Mouse (Mus musculus) limb, embryonic 12.5 days (tissue): ENCODE measurements around the gene Tsn. TPM values are rescaled to one million over a fixed set of nuclear protein-coding genes. Genes with fewer than 3 reads are reported as not detected.
A peak's percentile ranks its signal among the peaks of the same experiment; 100 is the strongest.

Experiments
- ATAC-seq: fragments of 200-750 bp; cut with Nextera tagmentation; 2 replicates; pipeline ENCODE4 v1.8.0; 2017; ENCODE audit warnings: low read depth, moderate TSS enrichment; ENCODE audit not compliant: insufficient number of reproducible peaks, insufficient read depth, low FRiP score, low TSS enrichment
- H3K27ac ChIP-seq: fragments of 300-500 bp; sonication (generic); 2 replicates; pipeline ENCODE4 v1.5.1; 2016; ENCODE audit warnings: mild to moderate bottlenecking, moderate library complexity
- H3K27me3 ChIP-seq: fragments of 300-500 bp; sonication (generic); 2 replicates; pipeline ENCODE4 v1.6.1; 2016; ENCODE audit warnings: mild to moderate bottlenecking, moderate library complexity
- H3K36me3 ChIP-seq: fragments of 300-500 bp; sonication (generic); 2 replicates; pipeline ENCODE4 v1.6.1; 2016; ENCODE audit warnings: mild to moderate bottlenecking, moderate library complexity
- H3K4me1 ChIP-seq: fragments of 300-500 bp; sonication (generic); replicated peaks from 2 replicates; pipeline ENCODE4 v1.6.1; 2016
- H3K4me2 ChIP-seq: fragments of 300-500 bp; sonication (generic); 2 replicates; pipeline ENCODE4 v1.6.1; 2016; ENCODE audit warnings: mild to moderate bottlenecking, moderate library complexity
- H3K4me3 ChIP-seq: fragments of 300-500 bp; sonication (generic); replicated peaks from 2 replicates; pipeline ENCODE4 v1.5.1; 2016; ENCODE audit warnings: mild to moderate bottlenecking
- H3K9ac ChIP-seq: fragments of 300-500 bp; sonication (generic); replicated peaks from 2 replicates; pipeline ENCODE4 v1.6.1; 2016; ENCODE audit warnings: mild to moderate bottlenecking, moderate library complexity
- H3K9me3 ChIP-seq: fragments of 300-500 bp; sonication (generic); 2 replicates; pipeline ENCODE4 v1.6.1; 2016; ENCODE audit warnings: mild to moderate bottlenecking, moderate library complexity
- WGBS: fragments of 180-500 bp; shearing (Covaris S2); methylation state at CpG from one replicate; pipeline ENCODE4 v1.1.7; 2016; 5-methylcytosine and 5-hydroxymethylcytosine counted together
- polyA plus RNA-seq: library from polyadenylated mRNA; unstranded; fragments of >200 nt; fragmentation: Nextera tagmentation; extraction: Ambion mirVana; gene quantifications from 2 replicates; pipeline ENCODE4 v1.2.1, GENCODE M21; 2016

Gene Tsn
- polyA plus RNA-seq, result 370 and 397 TPM in 2 replicates

DNA sequence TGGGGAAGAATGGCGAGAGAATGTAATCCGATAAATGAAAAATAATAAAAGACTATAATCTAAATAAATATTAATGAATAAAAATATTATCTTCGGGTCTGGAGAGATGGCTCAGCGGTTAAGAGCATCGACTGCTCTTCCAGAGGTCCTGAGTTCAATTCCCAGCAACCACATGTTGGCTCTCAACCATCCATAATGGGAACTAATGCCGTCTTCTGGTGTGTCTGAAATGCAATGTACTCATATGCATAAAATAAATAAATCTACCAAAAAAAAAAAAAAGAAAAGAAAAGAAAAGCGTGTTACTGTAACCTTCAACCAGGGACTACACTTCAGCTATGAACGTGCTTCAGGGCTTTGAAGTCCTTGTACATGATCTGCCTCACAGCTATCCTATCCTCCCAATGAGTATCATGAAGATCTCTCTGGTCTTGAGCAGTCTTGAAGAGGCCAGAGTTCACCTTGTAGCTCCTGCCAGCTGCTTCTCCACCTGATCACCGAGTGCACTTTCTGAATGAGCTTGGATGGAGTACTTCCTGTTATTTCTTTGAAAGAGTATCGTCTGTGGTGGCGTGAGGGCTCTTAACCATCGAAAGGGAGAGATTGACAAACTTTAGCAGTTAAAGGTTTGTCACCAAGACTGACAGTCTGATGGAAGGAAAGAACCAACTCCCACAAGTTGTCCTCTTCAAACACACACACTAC, at the start of gene Tsn:
Gene Tsn, minus strand, starts transcription at position 118 of the 705 bp plus-strand sequence.
- Histone ChIP-seq H3K4me1 (peaks cover 8% of the 10 kb centered on the region), H3K36me3 (peaks cover 13% of the 10 kb centered on the region), H3K27me3 (no peaks in the 10 kb centered on the region), H3K27ac (peak within 1 kb of the TSS; percentile 83), H3K9me3 (no peaks in the 10 kb centered on the region), H3K4me3 (peak within 1 kb of the TSS; percentile 68), H3K9ac (peak within 1 kb of the TSS; percentile 73), H3K4me2 (peak within 1 kb of the TSS; percentile 83)
- WGBS, result 55% methylated on average over 12 of the region's 12 CpGs
- ATAC-seq, result peak; percentile 38; the same call in 1 of the 2 replicates

DNA sequence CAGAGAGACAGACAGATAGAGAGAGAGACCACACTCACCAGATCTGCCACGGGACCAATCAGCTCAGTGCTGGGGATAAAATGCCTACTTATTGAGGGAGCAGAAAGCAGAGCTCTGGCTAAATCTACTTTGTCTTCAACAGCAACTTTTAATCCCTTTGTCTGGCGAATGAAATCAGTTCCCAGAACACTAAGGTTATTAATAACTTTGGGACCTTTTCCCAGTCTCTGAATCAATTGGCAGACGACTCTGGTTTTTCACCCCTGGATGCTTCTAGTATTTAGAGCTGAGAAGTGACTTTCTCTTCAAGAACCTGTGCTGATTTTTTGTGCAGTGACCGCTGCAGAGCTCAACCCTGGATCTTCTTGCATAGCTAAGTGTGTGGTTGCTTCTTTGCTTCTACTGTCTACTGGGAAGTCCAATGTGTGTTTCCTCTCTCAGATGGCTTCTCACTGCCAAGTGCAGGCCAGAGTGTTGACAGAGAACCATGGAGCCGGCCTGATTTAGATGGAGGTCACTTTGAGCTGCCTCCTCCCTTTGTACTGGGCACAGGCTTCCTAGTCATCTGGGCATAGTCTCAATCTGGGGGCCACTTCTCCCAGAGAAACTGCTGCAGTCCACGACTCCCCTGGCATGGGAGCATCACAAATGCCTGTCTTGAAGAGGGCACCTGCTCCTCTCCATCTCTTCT, 47.7 kb upstream of the Tsn start:
- Histone ChIP-seq H3K36me3 (no peaks in the 10 kb centered on the region), H3K27me3 (no peaks in the 10 kb centered on the region), H3K4me3 (no peak overlapping the region), H3K9ac (no peak overlapping the region), H3K9me3 (no peaks in the 10 kb centered on the region), H3K27ac (no peak overlapping the region), H3K4me2 (no peak overlapping the region), H3K4me1 (no peaks in the 10 kb centered on the region)
- 73% methylated on average over 6 of the region's 6 CpGs for WGBS
- no peak for ATAC-seq

DNA sequence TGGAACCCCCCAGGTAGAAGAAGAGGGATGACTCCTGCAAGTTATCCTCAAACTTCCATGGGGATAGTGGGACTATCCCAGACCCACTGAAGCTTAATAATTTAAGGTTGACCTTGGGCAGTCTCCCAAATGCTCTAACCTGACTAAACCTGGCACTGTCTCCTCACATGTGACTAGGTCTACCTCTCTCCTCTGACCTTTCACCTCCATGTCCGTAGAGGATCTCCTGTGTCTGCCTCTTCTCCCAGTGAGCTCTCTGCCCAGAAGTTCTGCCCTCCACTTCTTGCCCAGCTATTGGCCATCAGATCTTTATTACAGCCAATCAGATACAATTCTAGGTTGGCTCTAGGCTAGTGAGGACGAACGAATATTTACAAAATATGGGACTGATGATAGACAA, 38.4 kb upstream of the Tsn start:
- no peaks in the 10 kb centered on the region for H3K9me3 ChIP-seq
- H3K27me3 ChIP-seq, result no peaks in the 10 kb centered on the region
- H3K9ac ChIP-seq, result no peak overlapping the region
- no peaks in the 10 kb centered on the region for H3K36me3 ChIP-seq
- H3K4me3 ChIP-seq, result no peak overlapping the region
- no peak overlapping the region for H3K4me2 ChIP-seq
- no peak overlapping the region for H3K27ac ChIP-seq
- no peak for ATAC-seq
- no peaks in the 10 kb centered on the region for H3K4me1 ChIP-seq
- 80% methylated on average over 3 of the region's 3 CpGs for WGBS

DNA sequence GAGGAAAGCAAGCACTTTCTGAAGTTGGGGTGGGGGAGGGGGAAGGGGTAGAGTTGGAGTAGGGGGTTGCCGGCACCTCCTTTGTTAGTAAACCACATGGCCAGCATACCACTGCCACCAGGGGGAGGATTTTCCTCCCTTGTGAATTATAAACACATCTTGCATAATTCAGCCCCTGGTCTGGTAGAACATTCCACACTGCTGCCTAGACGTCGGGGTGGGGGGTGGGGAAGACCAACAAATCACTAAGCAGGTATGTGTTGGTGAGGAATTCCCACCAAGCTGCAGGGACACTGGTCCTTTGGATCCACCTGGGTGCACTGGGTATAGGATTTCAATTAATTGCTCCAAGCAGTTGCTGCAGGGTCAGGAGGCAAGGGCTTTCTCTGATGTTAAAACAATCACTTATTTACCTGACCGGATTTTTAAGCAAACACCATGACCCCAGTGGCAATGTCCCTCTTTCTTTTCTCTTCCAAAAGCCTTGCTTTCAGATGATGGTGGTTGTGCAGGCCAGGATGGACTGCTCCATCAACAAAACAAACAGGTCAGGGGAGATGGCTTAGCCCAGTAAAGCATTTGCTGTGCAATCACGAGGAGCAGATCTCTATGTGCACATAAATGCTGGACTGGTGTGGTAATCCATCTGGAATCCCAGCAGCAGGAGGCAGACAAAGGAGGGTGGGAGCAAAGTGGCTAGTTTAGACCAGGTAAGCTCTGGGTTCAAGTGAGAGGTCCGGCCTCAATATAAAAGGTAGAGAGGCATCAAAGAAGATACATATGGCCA, 32.3 kb upstream of the Tsn start:
- Histone ChIP-seq H3K9ac (no peak overlapping the region), H3K9me3 (no peaks in the 10 kb centered on the region), H3K27ac (peak overlapping the region; percentile 66), H3K4me2 (no peak overlapping the region), H3K4me3 (no peak overlapping the region), H3K36me3 (no peaks in the 10 kb centered on the region), H3K4me1 (peaks cover 17% of the 10 kb centered on the region), H3K27me3 (no peaks in the 10 kb centered on the region)
- ATAC-seq, result peak; percentile 55
- 20% methylated on average over 6 of the region's 6 CpGs for WGBS

DNA sequence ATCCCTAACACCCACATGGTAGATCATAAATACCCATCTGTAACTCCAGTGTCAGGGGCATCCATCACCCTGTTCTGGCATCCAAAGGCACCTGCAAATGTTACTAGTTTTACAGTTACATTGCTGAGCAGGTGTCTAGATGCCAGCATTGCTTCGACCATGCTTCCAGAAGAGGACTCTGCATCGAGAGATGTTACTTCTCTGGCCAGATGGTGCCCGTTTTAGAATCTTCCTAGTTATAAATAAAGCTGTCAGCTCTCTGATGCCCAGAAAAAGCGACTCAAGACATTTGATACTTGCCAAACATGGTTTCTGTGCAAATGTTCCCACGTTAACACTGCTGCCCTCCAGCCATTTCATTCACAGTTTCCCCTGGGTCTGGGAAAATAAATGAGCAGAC, 26.4 kb upstream of the Tsn start:
- peaks cover 3% of the 10 kb centered on the region for H3K4me1 ChIP-seq
- no peak overlapping the region for H3K4me2 ChIP-seq
- peaks cover 24% of the 10 kb centered on the region for H3K36me3 ChIP-seq
- no peaks in the 10 kb centered on the region for H3K9me3 ChIP-seq
- no peak for ATAC-seq
- H3K27ac ChIP-seq, result no peak overlapping the region
- 63% methylated on average over 5 of the region's 5 CpGs for WGBS
- H3K27me3 ChIP-seq, result no peaks in the 10 kb centered on the region
- H3K4me3 ChIP-seq, result no peak overlapping the region
- H3K9ac ChIP-seq, result no peak overlapping the region

DNA sequence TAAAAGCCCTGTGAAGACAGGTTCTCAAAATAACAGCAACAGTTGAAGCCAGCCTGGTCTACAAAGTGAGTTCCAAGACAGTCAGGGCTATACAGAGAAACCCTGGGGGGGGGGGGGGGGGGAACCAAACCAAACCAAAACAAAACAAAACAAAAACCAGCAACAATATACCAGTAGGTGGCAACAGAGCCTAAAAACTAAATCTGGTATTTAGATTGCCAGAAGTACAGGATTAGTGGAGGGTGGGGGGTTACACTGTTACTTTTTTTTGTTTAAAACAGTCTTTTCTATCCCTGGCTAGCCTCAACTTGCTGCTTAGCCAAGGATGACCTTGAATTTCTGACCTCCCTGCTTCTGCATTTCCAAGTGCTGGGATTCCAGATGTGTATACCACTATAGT, 24.3 kb upstream of the Tsn start:
- no peak overlapping the region for H3K9ac ChIP-seq
- H3K4me3 ChIP-seq, result no peak overlapping the region
- no peaks in the 10 kb centered on the region for H3K27me3 ChIP-seq
- no peak overlapping the region for H3K4me2 ChIP-seq
- H3K4me1 ChIP-seq, result no peaks in the 10 kb centered on the region
- peaks cover 45% of the 10 kb centered on the region for H3K36me3 ChIP-seq
- 0 out of 2 replicates have a peak, but pooled peaks have one; percentile 35 for ATAC-seq
- H3K27ac ChIP-seq, result no peak overlapping the region
- H3K9me3 ChIP-seq, result no peaks in the 10 kb centered on the region

DNA sequence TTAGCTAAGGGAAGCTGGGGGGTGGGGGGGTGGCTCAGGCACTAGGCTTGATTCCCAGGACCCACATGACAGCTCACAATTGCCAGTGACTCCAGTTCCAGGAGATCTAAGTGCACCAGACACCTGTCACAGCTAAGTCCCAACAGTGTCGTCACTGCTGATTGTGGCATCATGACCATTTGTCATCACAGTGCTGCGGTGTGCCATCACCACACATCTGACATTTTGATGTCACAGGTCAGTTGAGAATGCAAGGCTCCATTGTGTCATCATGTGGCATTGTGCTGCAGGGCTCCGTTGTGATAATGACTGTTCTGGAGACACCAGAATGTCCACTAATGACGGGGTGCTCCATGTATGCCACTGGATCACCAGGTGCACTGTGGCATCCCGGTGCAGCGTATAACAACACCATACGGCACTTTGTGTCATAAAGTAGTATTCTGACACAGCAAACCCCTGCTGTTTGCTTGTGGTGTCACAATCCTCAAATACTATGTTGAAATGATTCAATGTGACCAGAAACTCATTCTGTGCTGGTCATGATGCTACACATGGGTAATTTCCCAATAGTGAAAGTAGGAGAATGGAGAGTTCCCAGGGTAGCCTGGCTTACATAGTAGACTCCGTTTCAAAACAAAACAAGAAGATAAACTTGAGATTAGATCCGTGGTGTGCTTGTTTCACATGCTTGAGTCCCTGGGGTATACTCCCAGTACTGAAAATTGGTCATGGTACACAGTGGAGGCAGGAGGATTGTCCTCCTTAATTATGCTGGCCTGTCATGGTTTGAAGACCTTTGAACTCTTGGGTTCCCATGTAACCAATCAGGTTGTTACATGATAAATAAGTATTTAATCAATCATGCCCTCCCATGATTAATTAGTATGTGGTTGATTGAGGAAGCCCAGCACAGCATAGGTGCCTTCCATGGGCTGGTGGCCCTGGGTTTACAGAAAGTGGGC, 23.5 kb upstream of the Tsn start:
- Histone ChIP-seq H3K4me1 (no peaks in the 10 kb centered on the region), H3K27me3 (no peaks in the 10 kb centered on the region), H3K9ac (no peak overlapping the region), H3K4me2 (no peak overlapping the region), H3K4me3 (no peak overlapping the region), H3K9me3 (no peaks in the 10 kb centered on the region), H3K27ac (no peak overlapping the region), H3K36me3 (peaks cover 53% of the 10 kb centered on the region)
- 84% methylated on average over 9 of the region's 9 CpGs for WGBS
- peak; percentile 47; the same call in 1 of the 2 replicates for ATAC-seq

DNA sequence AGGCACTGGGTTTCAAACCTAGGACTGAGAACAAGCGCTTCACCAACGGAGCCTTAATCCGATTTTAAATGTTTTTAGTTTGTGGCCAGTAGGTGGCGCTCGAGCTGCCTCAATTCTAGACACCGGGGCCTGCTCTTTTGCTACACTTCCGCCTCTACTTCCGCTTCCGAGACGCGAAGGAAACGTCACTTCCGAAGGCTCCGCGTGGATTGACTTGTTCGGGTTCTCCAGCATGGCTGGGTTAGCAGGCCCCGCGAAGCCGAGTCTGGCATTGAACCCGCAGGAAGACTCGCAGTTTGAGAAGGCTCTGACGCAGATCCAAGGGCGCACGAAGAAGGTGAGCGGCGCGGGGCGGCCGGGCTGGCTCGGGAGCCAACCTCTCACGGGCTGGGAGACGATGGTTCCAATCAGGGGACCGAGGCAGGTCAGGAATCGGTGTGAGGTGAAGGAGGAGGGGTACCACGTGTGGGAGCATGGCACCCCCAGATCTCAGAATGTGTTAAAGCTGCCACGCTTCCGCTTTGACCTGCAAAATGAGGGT, 10.2 kb upstream of the Tsn start, which contains the start of gene Nifk:
Gene Nifk, plus strand, starts transcription at position 179 of the 541 bp plus-strand sequence.
- Histone ChIP-seq H3K9me3 (no peaks in the 10 kb centered on the region), H3K4me3 (peak within 1 kb of the TSS; percentile 81), H3K4me2 (peak within 1 kb of the TSS; percentile 93), H3K4me1 (peaks cover 8% of the 10 kb centered on the region), H3K36me3 (peaks cover 29% of the 10 kb centered on the region), H3K27me3 (no peaks in the 10 kb centered on the region), H3K27ac (0 out of 2 replicates have a peak within 1 kb of the TSS, but pooled peaks have one; percentile 17), H3K9ac (peak within 1 kb of the TSS; percentile 78)
- peak; percentile 91 for ATAC-seq
- WGBS, result under 1% methylated on average over 37 of the region's 37 CpGs

DNA sequence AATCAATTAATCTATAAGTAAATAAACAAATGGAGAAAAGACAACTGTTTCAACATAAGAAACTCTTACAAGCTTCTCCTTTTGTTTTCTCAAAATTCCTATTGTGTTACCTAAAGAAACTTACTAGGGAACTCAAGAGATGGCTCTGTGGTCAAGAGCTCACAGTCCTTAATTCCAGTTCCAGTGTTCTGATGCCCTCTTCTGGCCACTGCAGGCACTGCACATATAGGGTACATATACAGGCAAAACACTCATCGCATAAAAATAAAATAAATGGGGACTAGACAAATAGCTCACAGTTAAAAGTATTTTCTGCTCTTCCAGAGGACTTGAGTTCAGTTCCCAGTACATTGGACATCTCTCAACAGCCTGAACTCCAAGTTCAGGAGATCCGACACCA, 9.2 kb upstream of the Tsn start:
- Histone ChIP-seq H3K36me3 (peaks cover 23% of the 10 kb centered on the region), H3K27ac (no peak overlapping the region), H3K9me3 (no peaks in the 10 kb centered on the region), H3K4me3 (no peak overlapping the region), H3K27me3 (no peaks in the 10 kb centered on the region), H3K4me2 (no peak overlapping the region), H3K4me1 (peaks cover 8% of the 10 kb centered on the region), H3K9ac (no peak overlapping the region)
- ATAC-seq, result no peak
- 65% methylated on average over 2 of the region's 2 CpGs for WGBS
